Mouse (Mus musculus) adrenal gland, postnatal 36 days (tissue): ENCODE measurements around the gene Slc1a2. TPM values are rescaled to one million over a fixed set of nuclear protein-coding genes. Genes with fewer than 3 reads are reported as not detected.

ENCODE experiments used
- DNase-seq, 2 experiments: peaks; one replicate each; pipeline ENCODE4 v3.0.0; 2021; ENCODE audit warnings: mixed read lengths in 1 of 2
- total RNA-seq, 2 experiments: library from RNA; stranded (reverse); gene quantifications; 2 replicates each; pipeline ENCODE4 v1.2.3; 2021

Gene Slc1a2
- total RNA-seq, 2 experiments from 2014 or later, result 0.03 to 0.16 TPM

DNA sequence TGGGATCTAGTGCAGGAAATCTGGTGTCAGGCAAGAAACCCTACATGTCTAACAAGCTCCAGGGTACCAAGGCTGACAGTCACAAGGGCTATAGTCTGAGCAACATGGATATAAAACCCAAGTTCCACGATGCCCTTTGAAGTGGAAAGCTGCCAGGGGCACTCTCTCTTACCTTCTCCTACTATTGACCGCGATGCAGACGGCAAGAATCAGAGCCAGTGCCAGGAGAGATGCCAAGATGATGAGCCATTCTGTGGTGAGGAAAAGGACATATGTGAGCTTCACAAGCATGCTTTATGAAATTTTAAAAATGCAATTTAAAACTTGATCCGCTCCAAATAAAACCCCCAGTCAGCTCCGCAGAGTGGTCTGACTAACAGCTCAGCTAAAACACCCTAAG lies 163.6 kb downstream of the Slc1a2 start:
- no peak for DNase-seq

- DNase-seq, result peak; percentile 25 to 43
Observed at GRCm38 (mm10) chr2:102825961-102826633, 167.6 kb downstream of the Slc1a2 start.

DNA sequence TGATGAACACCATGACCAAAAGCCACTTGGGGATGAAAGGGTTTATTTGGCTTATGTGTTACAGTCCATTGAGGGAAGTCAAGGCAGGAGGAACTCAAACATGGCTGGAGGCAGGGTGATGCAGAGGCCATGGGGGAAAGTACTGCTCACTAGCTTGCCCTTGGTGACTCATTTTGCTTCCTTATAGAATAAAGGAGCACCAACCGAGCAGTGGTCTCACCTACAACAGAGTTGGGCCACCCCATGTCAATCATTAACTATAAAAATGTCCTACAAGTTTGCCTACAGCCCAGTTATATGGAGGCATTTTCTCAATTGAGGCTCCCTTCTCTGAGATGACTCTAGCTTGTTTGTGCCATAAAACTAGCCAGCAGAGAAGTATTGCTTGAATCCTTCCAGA lies 169.4 kb downstream of the Slc1a2 start:
- no peak for DNase-seq

DNA sequence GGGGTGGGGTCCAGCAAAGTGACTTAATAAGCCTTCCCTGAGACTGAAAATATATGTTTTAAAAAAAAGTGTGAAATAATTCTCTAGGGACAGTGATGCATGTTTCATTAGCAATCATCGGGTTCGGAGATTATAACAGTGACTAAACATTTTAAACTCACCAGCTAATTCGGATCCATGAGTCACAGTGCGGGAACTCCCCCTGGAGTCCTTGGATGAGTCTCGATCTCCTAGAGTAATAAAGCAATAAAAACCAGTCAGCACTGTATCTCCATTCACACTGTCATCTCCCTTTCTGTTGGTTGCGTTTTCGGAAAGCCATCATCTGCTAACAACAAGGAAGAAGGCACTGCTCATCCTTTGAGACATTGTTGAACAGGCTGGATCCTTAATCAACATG lies 169.9 kb downstream of the Slc1a2 start:
- DNase-seq, result peak; percentile 26 to 43

- DNase-seq, result peak; percentile 72 to 79
Observed at GRCm38 (mm10) chr2:102829201-102829600, 170.7 kb downstream of the Slc1a2 start.

DNA sequence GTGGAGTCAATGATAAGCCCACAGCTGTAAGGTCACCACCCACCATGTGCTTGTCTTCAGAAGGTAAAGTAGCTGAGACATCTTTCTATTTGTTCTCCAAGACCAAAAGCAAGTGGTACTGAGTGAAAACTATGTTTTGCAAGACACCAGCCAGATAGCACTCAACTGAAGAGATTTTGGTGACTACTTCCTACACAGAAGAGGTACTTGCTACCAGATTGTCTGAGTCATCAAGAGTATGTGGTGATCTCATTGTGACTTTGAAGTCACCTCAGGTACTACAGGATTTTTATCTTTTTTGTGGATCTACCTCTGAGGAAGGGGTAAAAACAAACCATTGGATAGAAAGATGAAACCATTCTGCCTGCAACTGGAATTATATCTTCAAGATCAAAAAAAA lies 173.1 kb downstream of the Slc1a2 start:
- no peak for DNase-seq

DNA sequence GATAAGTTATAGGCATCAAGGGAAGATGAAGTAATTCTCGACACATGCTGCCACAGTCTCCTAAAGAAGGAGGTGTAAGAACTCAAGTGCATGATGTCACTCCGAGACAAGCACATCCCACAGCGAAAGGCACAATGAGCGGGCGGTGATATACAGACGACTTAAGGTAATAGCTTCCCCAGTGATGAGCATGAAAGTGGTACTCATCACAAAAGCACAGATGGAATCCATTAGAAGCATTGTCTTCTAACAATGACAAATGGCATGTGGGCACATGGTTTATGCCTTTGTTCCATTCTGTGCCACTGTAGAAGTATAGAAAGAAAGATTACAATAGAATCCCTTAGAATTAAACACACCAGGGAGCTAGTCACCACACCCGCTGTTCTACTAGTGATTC lies 179.7 kb downstream of the Slc1a2 start:
- no peak for DNase-seq

Other genes starting within 250 kb of the Slc1a2 start
- 1 to 10 TPM in 1 of 2 experiments, under 1 TPM in 1; 0.46 to 1.2 TPM for gene Fjx1, start 206.2 kb upstream of the Slc1a2 start, total RNA-seq
- gene Pamr1, start 108.6 kb upstream of the Slc1a2 start, total RNA-seq, result 1 to 10 TPM; 2.0 to 2.3 TPM
- 10 to 100 TPM; 59.9 to 62.0 TPM for gene Cd44, start 243.0 kb downstream of the Slc1a2 start, total RNA-seq